Mouse (Mus musculus) kidney, embryonic 15.5 days (tissue): Measurements from ENCODE around the gene Armc12. TPM values are rescaled to one million over a fixed set of nuclear protein-coding genes. Genes with fewer than 3 reads are reported as not detected.

Experiments used
- ATAC-seq: fragments of 200-750 bp; cut with Nextera tagmentation; replicated peaks from 2 replicates; pipeline ENCODE4 v1.8.0; 2017; ENCODE audit warnings: moderate TSS enrichment; ENCODE audit not compliant: low FRiP score
- H3K27ac ChIP-seq: fragments of 300-500 bp; sonication (generic); 2 replicates; pipeline ENCODE4 v1.5.1; 2015; ENCODE audit warnings: mild to moderate bottlenecking, inconsistent platforms
- H3K27me3 ChIP-seq: fragments of 300-500 bp; sonication (generic); 2 replicates; pipeline ENCODE4 v1.6.1; 2015; ENCODE audit warnings: inconsistent platforms
- H3K36me3 ChIP-seq: fragments of 300-500 bp; sonication (generic); 2 replicates; pipeline ENCODE4 v1.6.1; 2015; ENCODE audit warnings: inconsistent platforms
- H3K4me1 ChIP-seq: fragments of 300-500 bp; sonication (generic); 2 replicates; pipeline ENCODE4 v1.6.1; 2015; ENCODE audit warnings: inconsistent platforms
- H3K4me2 ChIP-seq: fragments of 300-500 bp; sonication (generic); 2 replicates; pipeline ENCODE4 v1.6.1; 2015; ENCODE audit warnings: moderate library complexity, mild to moderate bottlenecking, inconsistent platforms
- H3K4me3 ChIP-seq: fragments of 300-500 bp; sonication (generic); replicated peaks from 2 replicates; pipeline ENCODE4 v1.5.1; 2015; ENCODE audit warnings: mild to moderate bottlenecking, inconsistent platforms
- H3K9ac ChIP-seq: fragments of 300-500 bp; sonication (generic); 2 replicates; pipeline ENCODE4 v1.6.1; 2015; ENCODE audit warnings: mild to moderate bottlenecking, inconsistent platforms
- H3K9me3 ChIP-seq: fragments of 300-500 bp; sonication (generic); replicated peaks from 2 replicates; pipeline ENCODE4 v1.6.1; 2016; ENCODE audit warnings: inconsistent platforms
- WGBS: fragments of 180-500 bp; shearing (Covaris S2); methylation state at CpG from one replicate; pipeline ENCODE4 v1.1.7; 2015; ENCODE audit warnings: mixed read lengths; 5-methylcytosine and 5-hydroxymethylcytosine counted together
- microRNA-seq: library from miRNA; unstranded; fragments of <30 nt; microRNA quantifications from one replicate; pipeline ENCODE4, GENCODE M21; 2016
- polyA plus RNA-seq: library from polyadenylated mRNA; unstranded; fragments of >200 nt; fragmentation: Nextera tagmentation; extraction: Ambion mirVana; gene quantifications from 2 replicates; pipeline ENCODE4 v1.2.1, GENCODE M21; 2015

Armc12 gene
- polyA plus RNA-seq, 1 experiment from 2014 or later: not detected

GRCm38 (mm10) chr17:28572941-28573340 is 42.3 kb downstream of the Armc12 start:
- H3K36me3 ChIP-seq: no peaks in the 10 kb centered on the region
- no peak overlapping the region for H3K9ac ChIP-seq
- H3K4me1 ChIP-seq: peaks cover 11% of the 10 kb centered on the region
- WGBS: 78% methylated on average over 6 of the region's 6 CpGs
- H3K27me3 ChIP-seq: no peaks in the 10 kb centered on the region
- no peak overlapping the region for H3K4me3 ChIP-seq
- H3K4me2 ChIP-seq: no peak overlapping the region
- no peak for ATAC-seq
- H3K27ac ChIP-seq: no peak overlapping the region
- no peaks in the 10 kb centered on the region for H3K9me3 ChIP-seq

GRCm38 (mm10) chr17:28575244-28576125 is 44.9 kb downstream of the Armc12 start, which contains the start of gene Lhfpl5:
Gene Lhfpl5, plus strand, starts transcription at chr17:28575641.
- H3K27me3 ChIP-seq: no peaks in the 10 kb centered on the region
- WGBS: 16% methylated on average over 50 of the region's 50 CpGs
- H3K4me3 ChIP-seq: peak within 1 kb of the TSS; percentile 32
- H3K27ac ChIP-seq: no peak within 1 kb of the TSS
- peak; percentile 89 for ATAC-seq
- H3K4me1 ChIP-seq: peaks cover 11% of the 10 kb centered on the region
- no peaks in the 10 kb centered on the region for H3K9me3 ChIP-seq
- no peak within 1 kb of the TSS for H3K9ac ChIP-seq
- H3K4me2 ChIP-seq: peak within 1 kb of the TSS; percentile 65
- no peaks in the 10 kb centered on the region for H3K36me3 ChIP-seq

GRCm38 (mm10) chr17:28580396-28580795 is 49.8 kb downstream of the Armc12 start:
- Histone ChIP-seq H3K9me3 (no peaks in the 10 kb centered on the region), H3K27ac (no peak overlapping the region), H3K4me1 (peaks cover 11% of the 10 kb centered on the region), H3K36me3 (no peaks in the 10 kb centered on the region), H3K9ac (no peak overlapping the region), H3K4me2 (no peak overlapping the region), H3K4me3 (no peak overlapping the region), H3K27me3 (no peaks in the 10 kb centered on the region)
- WGBS: under 1% methylated on average over 9 of the region's 9 CpGs
- ATAC-seq: no peak

- ATAC-seq: no peak
- 57% methylated on average over 2 of the region's 2 CpGs for WGBS
Observed at GRCm38 (mm10) chr17:28581056-28581455, 50.5 kb downstream of the Armc12 start.

GRCm38 (mm10) chr17:28586509-28586908 is 55.9 kb downstream of the Armc12 start:
- H3K27ac ChIP-seq: no peak overlapping the region
- WGBS: 70% methylated on average over 3 of the region's 3 CpGs
- ATAC-seq: no peak

More at GRCm38 (mm10) chr17:28581056-28581455, 50.5 kb downstream of the Armc12 start:
- no peak overlapping the region for H3K9ac ChIP-seq
- peaks cover 4% of the 10 kb centered on the region; the same call in 1 of the 2 replicates for H3K4me1 ChIP-seq
- no peaks in the 10 kb centered on the region for H3K36me3 ChIP-seq
- no peak overlapping the region for H3K4me3 ChIP-seq
- no peaks in the 10 kb centered on the region for H3K9me3 ChIP-seq
- H3K27ac ChIP-seq: no peak overlapping the region
- H3K27me3 ChIP-seq: no peaks in the 10 kb centered on the region
- no peak overlapping the region for H3K4me2 ChIP-seq

GRCm38 (mm10) chr17:28588591-28588990 is 58.0 kb downstream of the Armc12 start:
- Histone ChIP-seq H3K4me3 (no peak overlapping the region), H3K27ac (no peak overlapping the region), H3K4me1 (no peaks in the 10 kb centered on the region), H3K36me3 (peaks cover 68% of the 10 kb centered on the region), H3K4me2 (no peak overlapping the region), H3K9ac (no peak overlapping the region), H3K27me3 (no peaks in the 10 kb centered on the region), H3K9me3 (no peaks in the 10 kb centered on the region)
- ATAC-seq: no peak
- WGBS: 59% methylated on average over 2 of the region's 2 CpGs

More at GRCm38 (mm10) chr17:28586509-28586908, 55.9 kb downstream of the Armc12 start:
- Histone ChIP-seq H3K4me1 (no peaks in the 10 kb centered on the region), H3K36me3 (peaks cover 47% of the 10 kb centered on the region), H3K4me2 (no peak overlapping the region), H3K9ac (no peak overlapping the region), H3K27me3 (no peaks in the 10 kb centered on the region), H3K9me3 (no peaks in the 10 kb centered on the region), H3K4me3 (no peak overlapping the region)

Small RNA genes within 50 kb of the gene (microRNA-seq; reads per million reads assigned to microRNA genes)
- gene Gm25195 (not detected), gene Mir6969 (not detected)

Other genes starting within 250 kb of the Armc12 start
- gene Fance, start 217.3 kb upstream of the Armc12 start, polyA plus RNA-seq: 28.4 and 33.7 TPM in 2 replicates
- gene Rpl10a, start 202.3 kb upstream of the Armc12 start, polyA plus RNA-seq: 643 and 689 TPM in 2 replicates
- 9.8 and 11.0 TPM in 2 replicates for gene Tead3, start 180.0 kb upstream of the Armc12 start, polyA plus RNA-seq
- gene Tulp1, start 165.6 kb upstream of the Armc12 start, polyA plus RNA-seq: 5.6 and 6.4 TPM in 2 replicates
- gene Fkbp5, start 13.3 kb upstream of the Armc12 start, polyA plus RNA-seq: 31.1 and 35.0 TPM in 2 replicates
- not detected in 2 replicates for gene Clpsl2, start 18.6 kb downstream of the Armc12 start, polyA plus RNA-seq
- gene Clps, start 30.0 kb downstream of the Armc12 start, polyA plus RNA-seq: 0.78 and 2.6 TPM in 2 replicates
- 0.54 and 0.91 TPM in 2 replicates for gene Lhfpl5, start 44.8 kb downstream of the Armc12 start, polyA plus RNA-seq
- gene Srpk1, start 91.9 kb downstream of the Armc12 start, polyA plus RNA-seq: 96.3 and 100 TPM in 2 replicates
- gene Slc26a8, start 159.4 kb downstream of the Armc12 start, polyA plus RNA-seq: 0.75 and 0.85 TPM in 2 replicates
- gene Mapk14, start 160.5 kb downstream of the Armc12 start, polyA plus RNA-seq: 43.6 and 47.3 TPM in 2 replicates
- gene AC170998.1, start 195.3 kb downstream of the Armc12 start, polyA plus RNA-seq: 3.1 and 4.0 TPM in 2 replicates
- 44.7 and 46.4 TPM in 2 replicates for gene Mapk13, start 238.5 kb downstream of the Armc12 start, polyA plus RNA-seq